Mouse (Mus musculus) gonadal fat pad, adult 2 months (tissue): ENCODE data around the gene Zfp462. TPM values are rescaled to one million over a fixed set of nuclear protein-coding genes. Genes with fewer than 3 reads are reported as not detected.

Experiments used
- DNase-seq: peaks from one replicate; pipeline ENCODE4 v3.0.0-alpha.2; 2012; ENCODE audit warnings: low read depth
- polyA plus RNA-seq: library from polyadenylated mRNA; depleted of rRNA; stranded (reverse); fragments of >200 nt; gene quantifications from 2 replicates; pipeline ENCODE4 v1.2.3, GENCODE M21; 2012

Zfp462 gene
- polyA plus RNA-seq, 1 experiment: 7.2 TPM

DNA sequence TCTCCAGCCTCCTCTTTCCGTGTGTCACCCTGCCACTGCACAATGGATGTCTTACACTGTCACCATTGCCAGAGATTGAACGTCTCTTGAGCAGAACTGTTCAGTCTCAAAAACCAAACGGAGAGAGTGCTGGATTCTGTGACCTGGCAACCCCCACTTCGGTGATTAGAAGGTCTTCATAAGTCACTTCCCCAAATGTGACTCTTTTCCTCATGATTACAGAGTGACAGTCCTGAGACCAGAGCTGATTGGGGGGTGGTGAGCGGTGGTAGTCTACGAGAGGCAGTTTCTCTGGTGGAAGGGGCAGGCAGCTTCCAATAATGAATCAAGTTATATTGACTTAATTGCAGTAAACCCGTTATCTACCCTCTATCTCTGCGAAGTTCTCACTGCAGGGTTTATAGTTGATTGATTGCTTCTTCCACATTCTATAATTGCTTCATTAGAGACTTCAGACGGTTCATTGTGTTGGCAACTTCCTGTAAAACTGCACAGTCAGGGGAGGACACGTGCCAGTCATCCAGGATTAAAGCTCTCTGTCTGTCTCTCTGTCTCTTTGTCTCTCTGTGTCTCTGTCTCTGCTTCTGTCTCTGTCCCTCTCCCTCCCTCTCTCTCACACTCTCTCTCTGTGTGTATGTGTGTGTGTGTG, 173.1 kb downstream of the Zfp462 start:
- DNase-seq: no peak

DNA sequence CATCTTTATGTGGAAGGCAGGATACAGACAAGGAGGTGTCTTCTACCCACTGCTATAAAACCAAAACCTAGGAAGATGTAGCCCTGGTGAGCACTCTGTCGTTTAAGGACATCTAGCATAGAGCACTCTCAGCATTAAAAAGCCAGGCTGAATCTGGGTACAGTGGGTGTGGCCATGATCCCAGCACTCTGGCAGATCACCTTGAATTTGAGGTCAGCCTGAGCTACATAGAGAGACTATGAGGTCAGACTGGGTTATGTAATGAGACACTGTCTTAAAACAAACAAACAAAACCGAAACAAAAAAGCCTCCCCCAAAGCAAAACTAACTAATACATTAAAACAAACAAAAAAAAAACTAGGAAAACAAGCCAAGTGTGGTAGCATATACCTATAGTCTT, 176.3 kb downstream of the Zfp462 start:
- no peak for DNase-seq

DNA sequence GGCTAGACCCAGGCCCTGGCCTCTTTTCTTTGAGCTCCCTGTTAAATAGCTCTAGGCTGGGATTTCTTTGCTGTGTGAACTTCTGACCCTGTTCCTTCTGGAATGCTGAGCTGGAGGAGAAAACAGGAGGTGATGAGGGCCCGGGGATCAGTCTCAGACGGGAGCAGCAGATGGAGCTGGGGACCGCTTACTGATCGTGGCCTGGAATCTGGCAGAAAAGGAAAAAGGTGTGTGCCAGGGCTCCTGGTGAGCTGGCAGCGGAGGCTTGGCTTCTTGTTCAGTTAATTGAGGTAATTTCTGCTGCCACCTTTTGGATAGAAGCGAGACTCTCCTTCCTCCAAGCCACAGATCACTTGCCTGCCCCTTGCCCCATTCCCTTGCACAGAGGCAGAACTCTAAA, 177.1 kb downstream of the Zfp462 start:
- DNase-seq: no peak

DNA sequence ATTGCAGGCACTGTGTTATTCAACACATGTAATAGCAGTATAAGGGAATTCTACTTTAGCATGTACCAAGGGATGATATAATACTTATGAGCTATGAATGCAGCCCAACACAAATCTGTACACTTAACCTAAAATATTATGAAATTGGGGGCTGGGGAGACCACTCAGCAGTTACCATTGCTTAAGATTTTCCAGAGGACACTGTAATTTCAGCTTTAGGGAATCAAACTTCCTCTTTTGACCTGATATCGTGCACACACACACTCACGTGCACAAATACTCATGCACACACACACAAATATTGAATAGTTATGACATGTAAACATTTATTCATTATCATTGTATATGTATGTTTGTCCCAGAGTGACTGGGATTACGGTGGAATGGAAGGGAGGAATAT, 179.3 kb downstream of the Zfp462 start:
- no peak for DNase-seq

DNA sequence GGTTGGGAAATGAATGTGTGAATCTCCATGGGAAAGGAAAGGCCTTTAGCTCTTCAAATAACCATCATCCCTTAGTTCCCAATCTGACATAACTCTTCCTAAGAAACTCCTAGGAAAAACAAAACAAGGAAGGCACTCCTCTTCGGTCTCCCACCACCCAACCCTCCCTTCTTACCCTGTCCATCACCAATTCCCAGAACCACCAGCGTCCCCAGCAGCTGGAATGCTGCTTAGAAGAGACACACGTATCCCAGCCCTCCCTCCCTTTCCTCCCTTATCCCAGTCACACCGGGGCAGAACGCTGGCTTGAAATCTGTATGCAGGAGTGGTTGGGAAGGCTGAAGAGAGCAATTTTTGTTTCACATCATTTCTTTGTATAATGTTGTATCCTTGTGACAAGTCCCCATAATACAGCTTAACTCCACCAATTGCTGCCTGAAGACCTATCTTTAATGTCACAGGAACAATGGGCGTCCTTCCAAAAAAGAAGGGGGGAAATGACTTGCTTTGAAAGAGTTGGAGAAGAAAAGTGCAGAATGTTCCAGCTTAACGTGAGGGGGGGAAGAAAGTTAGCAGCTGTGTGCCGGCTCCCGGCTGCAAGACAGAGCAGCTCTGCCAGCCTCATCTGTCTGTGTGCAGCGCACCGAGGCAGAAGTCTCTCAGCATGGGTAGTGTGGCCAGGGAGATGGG, 180.3 kb downstream of the Zfp462 start:
- DNase-seq: no peak

DNA sequence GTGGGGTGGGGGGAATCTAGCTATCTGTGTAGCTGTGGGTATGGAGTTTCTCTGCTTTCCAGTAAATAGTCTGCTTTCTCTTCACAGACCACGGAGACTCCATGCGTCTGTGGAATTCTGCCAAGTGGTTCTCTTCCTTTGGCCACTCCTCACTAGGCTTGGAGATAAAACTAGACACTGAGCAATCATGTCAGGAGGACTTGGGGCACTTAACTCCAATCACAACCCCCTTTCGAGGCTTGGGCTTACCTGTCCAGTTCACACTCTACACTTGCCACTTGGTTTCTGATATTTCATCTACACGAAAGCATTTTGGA, 180.8 kb downstream of the Zfp462 start:
- DNase-seq: no peak

DNA sequence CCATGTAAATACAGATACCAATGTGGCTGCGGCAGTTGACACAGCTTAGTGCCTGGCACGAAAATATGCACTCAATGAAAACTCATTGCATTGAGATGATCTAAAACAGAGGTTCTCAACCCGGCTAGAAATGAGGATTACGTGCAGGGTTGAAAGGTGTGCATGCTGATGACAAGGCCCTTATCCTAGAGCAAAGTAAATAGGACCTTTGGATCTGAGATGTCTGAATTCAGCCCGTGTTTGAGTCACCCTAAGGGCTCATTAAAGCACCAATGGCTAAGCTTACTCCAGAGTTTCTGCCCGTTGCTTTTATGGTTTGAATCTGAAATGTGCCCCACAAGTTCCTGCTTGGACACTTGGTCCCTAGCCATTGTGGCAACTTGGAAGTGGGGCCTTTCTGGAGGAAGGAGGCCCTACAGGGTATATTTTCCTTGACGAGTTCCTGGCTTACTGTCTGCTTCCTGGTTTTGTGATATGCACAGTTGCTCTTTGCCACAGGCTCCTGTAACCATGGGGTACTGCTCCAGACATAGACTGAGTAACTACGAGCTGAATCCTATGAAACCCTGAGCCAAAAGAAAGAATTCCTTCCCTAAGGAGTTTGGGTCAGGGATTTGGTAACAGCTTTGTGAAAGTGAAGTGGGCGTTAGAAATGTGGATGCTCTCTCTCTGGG, 182.5 kb downstream of the Zfp462 start:
- DNase-seq: no peak

DNA sequence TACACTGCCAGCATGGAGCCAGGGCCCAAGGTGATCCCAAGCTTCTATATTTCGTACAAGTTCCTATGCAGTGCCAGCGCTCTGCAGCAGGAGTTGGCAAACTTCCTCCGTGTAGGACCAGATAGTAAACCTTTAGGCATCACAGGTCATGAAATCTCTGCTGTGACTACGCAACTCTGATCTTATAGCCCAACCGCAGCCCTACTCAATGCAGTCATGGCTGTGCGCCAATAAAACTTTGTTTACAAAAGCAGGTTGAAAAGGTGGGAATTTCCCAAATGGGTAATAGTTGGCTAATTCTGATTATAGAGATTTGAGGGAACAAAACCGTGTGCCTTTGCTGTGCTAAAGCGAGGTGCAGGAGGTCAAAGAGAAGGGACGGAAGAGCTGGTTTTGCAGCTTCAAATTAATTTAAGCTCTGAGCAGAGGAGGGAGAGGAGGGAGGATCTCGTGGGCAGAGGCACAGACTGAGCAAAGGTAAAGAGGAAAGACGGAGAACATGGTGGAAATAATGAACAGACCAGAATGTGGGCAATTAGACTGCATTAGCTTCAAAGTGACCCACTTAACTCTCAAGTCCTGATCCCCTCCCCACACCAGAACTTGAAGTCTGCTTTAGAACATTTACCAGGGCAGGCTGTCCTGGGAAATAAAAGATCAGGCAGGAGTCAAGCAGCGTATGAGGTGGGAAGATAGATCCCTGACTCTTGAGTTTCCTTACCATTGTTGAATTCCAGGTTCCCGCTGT, 183.4 kb downstream of the Zfp462 start:
- DNase-seq: peak; percentile 69
